Mouse (Mus musculus) liver, postnatal 0 days (tissue): ENCODE results near the gene Gm28038.

Experiments used
- CTCF ChIP-seq: sonication (generic); IDR thresholded peaks from 2 replicates; pipeline ENCODE4 v1.5.1; 2016; ENCODE audit warnings: antibody characterized with exemption, low read depth
- EP300 ChIP-seq: IDR thresholded peaks from 2 replicates; pipeline ENCODE4 v1.6.1; 2016; ENCODE audit warnings: antibody characterized with exemption, low read depth, mild to moderate bottlenecking

DNA sequence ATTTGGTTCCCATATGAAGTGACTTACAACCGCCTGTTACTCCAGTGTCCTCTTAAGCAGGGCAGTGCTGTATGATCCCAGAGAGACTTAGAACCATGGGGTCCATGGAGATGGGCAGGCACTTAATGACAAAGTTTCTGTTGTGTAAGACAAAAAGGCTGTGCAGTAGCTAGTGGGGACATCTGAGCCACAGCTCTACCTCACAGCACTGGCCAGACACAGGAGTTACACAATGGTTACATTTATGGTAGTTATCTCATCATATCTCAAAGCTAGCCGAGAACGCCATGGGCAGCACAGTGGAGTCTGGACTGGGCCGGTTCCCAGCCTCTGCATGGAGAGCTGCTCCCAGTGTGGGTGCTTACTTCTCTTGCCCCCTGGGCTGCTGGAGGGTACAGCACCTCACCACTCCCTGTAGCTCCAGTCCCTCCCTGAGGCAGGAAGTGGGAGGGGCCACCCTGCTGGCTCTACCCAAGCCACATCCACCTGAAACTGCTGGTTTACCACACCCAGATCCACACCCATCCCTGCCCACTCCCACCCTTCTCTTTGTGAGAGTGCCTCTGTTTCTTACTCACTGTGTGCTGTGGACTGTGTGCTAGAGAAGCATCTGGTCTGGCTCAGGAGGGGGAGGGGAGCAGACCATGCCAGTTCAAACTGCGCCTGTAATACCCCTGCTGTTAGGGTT lies 29.3 kb upstream of the Gm28038 start:
- TF ChIP-seq CTCF = no peak
- TF ChIP-seq EP300 = no peak
